Mouse (Mus musculus) sigmoid colon, adult 10 weeks (tissue): ENCODE results near the gene BC005624. TPM values are rescaled to one million over a fixed set of nuclear protein-coding genes. Genes with fewer than 3 reads are reported as not detected.

Experiments used
- polyA plus RNA-seq: library from polyadenylated mRNA; stranded (reverse); fragments of 350-450 nt; fragmentation: Illumina TruSeq; extraction: RNeasy Lipid Tissue Mini Kit (QIAGEN cat#74804); gene quantifications from one replicate; pipeline ENCODE4 v1.2.3, GENCODE M21; 2014; ENCODE audit warnings: low read depth, low replicate concordance

The BC005624 gene
- 23.2 TPM for polyA plus RNA-seq

DNA sequence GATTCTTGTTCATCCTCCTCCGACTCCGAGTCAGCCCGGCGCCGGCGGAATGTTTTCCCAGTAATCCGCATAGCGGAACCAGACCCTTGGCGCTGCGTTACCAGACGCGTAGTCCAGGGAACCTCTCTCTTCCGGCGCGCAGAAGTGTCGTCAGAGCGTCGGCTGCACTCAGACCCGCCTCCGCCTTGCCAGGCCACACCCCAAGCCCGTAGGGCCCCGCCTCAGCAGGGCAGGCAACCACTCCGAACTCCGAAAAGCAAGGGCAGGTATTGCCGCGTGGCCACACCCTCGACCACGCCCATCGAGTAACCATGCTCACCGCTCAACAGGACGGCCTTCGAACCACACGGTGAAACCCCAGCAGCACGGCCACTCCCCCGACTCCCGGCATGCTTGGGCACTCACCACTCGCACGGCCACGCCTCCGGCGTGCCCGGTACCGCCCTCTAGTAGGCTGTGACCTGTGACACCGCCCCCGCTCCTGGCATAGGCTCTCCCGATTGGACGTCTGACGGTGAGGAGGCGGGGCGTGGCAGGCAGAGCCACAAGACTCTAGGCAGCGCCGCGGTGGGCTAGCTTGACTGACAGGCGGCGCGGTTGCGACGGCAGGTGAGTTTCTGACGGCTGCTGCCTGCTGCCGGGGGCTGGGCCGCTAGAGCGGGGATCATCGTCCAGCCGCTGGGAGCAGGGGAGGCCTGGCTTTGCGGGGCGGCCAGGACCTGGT, at the start of gene BC005624, which contains the start of gene Usp20:
Gene BC005624, minus strand, starts transcription at position 412 of the 724 bp plus-strand sequence.
Gene Usp20, plus strand, starts transcription at position 490 of the 724 bp plus-strand sequence.

GRCm38 (mm10) chr2:30967352-30968327, 14.4 kb downstream of the BC005624 start, which contains the start of gene Tor1a:
Gene Tor1a (minus strand): TSS chr2:30967933.

GRCm38 (mm10) chr2:30952824-30953490, 29.0 kb downstream of the BC005624 start, which contains the start of gene Tor1b:
Gene Tor1b (plus strand): TSS chr2:30952959.

DNA sequence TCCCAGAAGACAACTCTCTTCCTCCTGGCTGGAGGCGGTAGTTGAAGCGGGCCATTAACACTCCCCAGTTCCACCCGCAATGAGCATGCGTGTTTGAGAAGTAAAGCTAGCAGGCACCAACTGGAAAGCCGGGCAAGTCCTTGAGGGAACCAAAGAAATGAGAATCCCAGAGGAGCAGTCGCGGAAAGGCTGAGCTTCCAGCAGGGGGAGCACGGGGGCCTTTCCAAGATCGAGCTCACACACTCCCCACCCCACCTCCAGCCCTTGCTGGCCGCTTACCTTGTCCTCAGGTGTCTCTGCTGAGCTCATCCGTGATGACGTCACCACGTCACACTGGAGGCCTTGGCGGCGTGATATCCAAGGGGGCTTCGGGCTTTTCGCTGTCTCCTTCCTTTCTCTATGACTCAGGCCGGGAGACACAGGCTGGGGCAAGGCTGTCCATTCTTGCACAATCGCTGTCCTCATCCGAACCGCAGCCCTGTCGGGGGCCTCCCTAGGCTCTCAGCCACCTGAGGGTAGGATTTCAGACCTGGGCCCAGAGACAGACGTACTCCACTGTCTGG, 52.4 kb downstream of the BC005624 start, which contains the start of gene Ptges:
Gene Ptges, minus strand, starts transcription at position 381 of the 563 bp plus-strand sequence.

Other genes starting within 250 kb of the BC005624 start
- gene 1700001O22Rik, start 178.5 kb downstream of the BC005624 start, polyA plus RNA-seq = not detected
- not detected for gene Ntmt1, start 174.4 kb downstream of the BC005624 start, polyA plus RNA-seq
- not detected for gene Asb6, start 151.9 kb downstream of the BC005624 start, polyA plus RNA-seq
- not detected for gene Prrx2, start 147.2 kb downstream of the BC005624 start, polyA plus RNA-seq
- 3.4 TPM for gene Ptges, start 52.3 kb downstream of the BC005624 start, polyA plus RNA-seq
- 18.4 TPM for gene Tor1b, start 29.2 kb downstream of the BC005624 start, polyA plus RNA-seq
- gene Tor1a, start 14.3 kb downstream of the BC005624 start, polyA plus RNA-seq = 6.2 TPM
- 0.63 TPM for gene Usp20, start 78 bp upstream of the BC005624 start, polyA plus RNA-seq
- 58.6 TPM for gene Fnbp1, start 159.8 kb upstream of the BC005624 start, polyA plus RNA-seq
- 46.1 TPM for gene Gpr107, start 170.1 kb upstream of the BC005624 start, polyA plus RNA-seq